Mouse (Mus musculus): ENCODE results near the gene Rcbtb1. TPM values are rescaled to one million over a fixed set of nuclear protein-coding genes. Genes with fewer than 3 reads are reported as not detected.

Gene Rcbtb1
- polyA plus RNA-seq, 1 experiment from 2014 or later = 18.5 TPM

Other genes with a start within 250 kb of the Rcbtb1 start
- gene 1700129C05Rik, start 58.3 kb upstream of the Rcbtb1 start, polyA plus RNA-seq (2015; fragmentation: Nextera tagmentation; extraction: Ambion mirVana) = not detected in 2 replicates
- gene Gm5142, start 22.5 kb upstream of the Rcbtb1 start, polyA plus RNA-seq (2015; fragmentation: Nextera tagmentation; extraction: Ambion mirVana) = not detected in 2 replicates
- not detected in 2 replicates for gene Gm6904, start 59.0 kb downstream of the Rcbtb1 start, polyA plus RNA-seq (2015; fragmentation: Nextera tagmentation; extraction: Ambion mirVana)
- 0.23 and 0.38 TPM in 2 replicates for gene Phf11a, start 96.3 kb downstream of the Rcbtb1 start, polyA plus RNA-seq (2015; fragmentation: Nextera tagmentation; extraction: Ambion mirVana)
- gene Phf11b, start 140.1 kb downstream of the Rcbtb1 start, polyA plus RNA-seq (2015; fragmentation: Nextera tagmentation; extraction: Ambion mirVana) = 1.2 and 1.4 TPM in 2 replicates
- gene Phf11d, start 164.3 kb downstream of the Rcbtb1 start, polyA plus RNA-seq (2015; fragmentation: Nextera tagmentation; extraction: Ambion mirVana) = 1.2 and 1.3 TPM in 2 replicates
- gene Phf11c, start 194.2 kb downstream of the Rcbtb1 start, polyA plus RNA-seq (2015; fragmentation: Nextera tagmentation; extraction: Ambion mirVana) = 0.33 and 0.46 TPM in 2 replicates
- gene Setdb2, start 239.7 kb downstream of the Rcbtb1 start, polyA plus RNA-seq (2015; fragmentation: Nextera tagmentation; extraction: Ambion mirVana) = 7.1 and 8.1 TPM in 2 replicates
- gene Cab39l, start 239.8 kb downstream of the Rcbtb1 start, polyA plus RNA-seq (2015; fragmentation: Nextera tagmentation; extraction: Ambion mirVana) = 22.3 and 25.1 TPM in 2 replicates

Data from liver, embryonic 15.5 days (tissue).